Mouse (Mus musculus) limb, embryonic 14.5 days (tissue): Measurements from ENCODE around the gene Nacc1. TPM values are rescaled to one million over a fixed set of nuclear protein-coding genes. Genes with fewer than 3 reads are reported as not detected.
"Not testable (repeated sequence)": the region's sequence is repeated elsewhere in the genome, so short reads cannot be mapped to it uniquely, and the experiment has no call there.

ENCODE experiments used
- ATAC-seq: fragments of 200-750 bp; cut with Nextera tagmentation; 2 replicates; pipeline ENCODE4 v1.8.0; 2017; ENCODE audit warnings: low read depth, moderate number of reproducible peaks, moderate TSS enrichment; ENCODE audit not compliant: low FRiP score
- DNase-seq: peaks from one replicate; pipeline ENCODE4 v3.0.0-alpha.2; 2015; ENCODE audit warnings: low spot score
- H3K27ac ChIP-seq: fragments of 300-500 bp; sonication (generic); replicated peaks from 2 replicates; pipeline ENCODE4 v1.5.1; 2014; ENCODE audit warnings: low read depth, mild to moderate bottlenecking, low read length, moderate library complexity, mixed read lengths
- H3K27me3 ChIP-seq: fragments of 300-500 bp; sonication (generic); 2 replicates; pipeline ENCODE4 v1.6.1; 2014; ENCODE audit warnings: low read length, mixed read lengths; ENCODE audit not compliant: control insufficient read depth, insufficient read depth
- H3K36me3 ChIP-seq: fragments of 300-500 bp; sonication (generic); 2 replicates; pipeline ENCODE4 v1.6.1; 2014; ENCODE audit warnings: mild to moderate bottlenecking, low read length, moderate library complexity, mixed read lengths; ENCODE audit not compliant: control insufficient read depth, insufficient read depth
- H3K4me1 ChIP-seq: fragments of 300-500 bp; sonication (generic); 2 replicates; pipeline ENCODE4 v1.6.1; 2014; ENCODE audit warnings: antibody characterized with exemption, low read length, mixed read lengths; ENCODE audit not compliant: control insufficient read depth, insufficient read depth
- H3K4me2 ChIP-seq: fragments of 300-500 bp; sonication (generic); replicated peaks from 2 replicates; pipeline ENCODE4 v1.6.1; 2014; ENCODE audit warnings: low read depth, mild to moderate bottlenecking, low read length, moderate library complexity; ENCODE audit not compliant: severe bottlenecking
- H3K4me3 ChIP-seq: fragments of 300-500 bp; sonication (generic); replicated peaks from 2 replicates; pipeline ENCODE4 v1.5.1; 2014; ENCODE audit warnings: low read length
- H3K9ac ChIP-seq: fragments of 300-500 bp; sonication (generic); 2 replicates; pipeline ENCODE4 v1.6.1; 2014; ENCODE audit warnings: mild to moderate bottlenecking, low read depth, low read length, moderate library complexity; ENCODE audit not compliant: severe bottlenecking
- H3K9me3 ChIP-seq: fragments of 300-500 bp; sonication (generic); 2 replicates; pipeline ENCODE4 v1.6.1; 2016; ENCODE audit warnings: low read length; ENCODE audit not compliant: control insufficient read depth
- POLR2A ChIP-seq: fragments of 200-500 bp; IDR thresholded peaks from 2 replicates; pipeline ENCODE4 v1.8.0; 2012; ENCODE audit warnings: inconsistent platforms, mild to moderate bottlenecking, moderate library complexity, borderline replicate concordance; ENCODE audit not compliant: insufficient read depth, insufficient read length; ENCODE audit errors: extremely low read depth
- WGBS: fragments of 180-500 bp; shearing (Covaris S2); extraction: QIAGEN DNeasy Blood & Tissue Kit; methylation state at CpG from one replicate; pipeline ENCODE4 v1.1.7; 2014; 5-methylcytosine and 5-hydroxymethylcytosine counted together
- polyA plus RNA-seq, 2 experiments: library from polyadenylated mRNA; depleted of rRNA in 1 of 2; stranded (reverse) in 1 of 2; unstranded in 1 of 2; fragments of >200 nt; fragmentation: Nextera tagmentation in 1 of 2; extraction: Ambion mirVana in 1 of 2; gene quantifications; 2 replicates each; pipeline versions ENCODE4 v1.2.1 to v1.2.3; 2012 to 2014

The Nacc1 gene
- polyA plus RNA-seq, 2 experiments: 18.5 to 68.8 TPM

DNA sequence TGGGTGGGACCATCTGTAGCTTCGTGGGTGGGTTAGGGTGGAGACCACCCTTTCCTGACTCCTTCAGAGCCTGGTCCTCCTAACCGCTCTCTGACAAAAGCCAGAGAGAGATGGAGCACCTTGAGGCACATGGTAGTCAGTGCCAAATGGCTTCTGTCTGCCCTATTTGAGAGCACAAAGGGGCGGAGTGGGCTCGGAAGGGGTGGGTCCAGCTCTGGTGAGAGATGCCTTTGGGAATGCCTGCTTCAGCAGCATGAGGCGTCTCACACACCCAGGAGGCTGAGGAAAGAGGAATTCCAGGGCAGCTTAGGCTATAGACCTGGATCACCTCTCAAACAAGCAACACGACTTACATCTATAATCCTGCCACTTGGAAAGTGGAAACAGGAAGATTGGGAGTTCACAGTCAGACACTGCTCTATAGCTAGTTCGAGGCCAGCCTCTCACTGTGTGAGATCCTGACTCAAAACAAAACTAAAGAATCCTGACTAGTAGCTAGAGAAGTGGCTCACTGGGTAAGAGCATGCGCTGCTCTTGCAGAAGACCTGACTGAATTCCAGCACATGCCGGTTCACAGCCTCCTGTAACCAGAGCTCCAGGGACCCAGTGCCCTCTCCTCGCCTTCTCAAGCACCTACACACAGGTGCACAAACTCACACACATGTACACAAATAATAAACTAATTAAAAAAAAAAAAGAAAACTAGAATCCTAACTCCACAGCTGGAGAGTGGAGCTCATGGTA is 53.6 kb downstream of the Nacc1 start:
- Histone ChIP-seq H3K36me3 (no peaks in the 10 kb centered on the region), H3K27ac (no peak overlapping the region), H3K4me1 (peaks cover 25% of the 10 kb centered on the region), H3K9ac (no peak overlapping the region), H3K4me3 (no peak overlapping the region), H3K9me3 (no peaks in the 10 kb centered on the region), H3K27me3 (no peaks in the 10 kb centered on the region), H3K4me2 (no peak overlapping the region)
- no peak for ATAC-seq
- 42% methylated on average over 10 of the region's 10 CpGs for whole genome bisulfite sequencing
- TF ChIP-seq POLR2A: no peak
- no peak for DNase-seq

- ATAC-seq (no peak), DNase-seq (no peak)
- Histone ChIP-seq H3K27me3 (no peaks in the 10 kb centered on the region), H3K4me1 (peaks cover 20% of the 10 kb centered on the region), H3K36me3 (no peaks in the 10 kb centered on the region), H3K27ac (no peak overlapping the region), H3K4me3 (no peak overlapping the region), H3K9me3 (no peaks in the 10 kb centered on the region), H3K4me2 (no peak overlapping the region), H3K9ac (no peak overlapping the region)
- WGBS: 89% methylated on average over 4 of the region's 4 CpGs
- TF ChIP-seq POLR2A: no peak
Measured at GRCm38 (mm10) chr8:84631813-84632212, 55.8 kb downstream of the Nacc1 start.

DNA sequence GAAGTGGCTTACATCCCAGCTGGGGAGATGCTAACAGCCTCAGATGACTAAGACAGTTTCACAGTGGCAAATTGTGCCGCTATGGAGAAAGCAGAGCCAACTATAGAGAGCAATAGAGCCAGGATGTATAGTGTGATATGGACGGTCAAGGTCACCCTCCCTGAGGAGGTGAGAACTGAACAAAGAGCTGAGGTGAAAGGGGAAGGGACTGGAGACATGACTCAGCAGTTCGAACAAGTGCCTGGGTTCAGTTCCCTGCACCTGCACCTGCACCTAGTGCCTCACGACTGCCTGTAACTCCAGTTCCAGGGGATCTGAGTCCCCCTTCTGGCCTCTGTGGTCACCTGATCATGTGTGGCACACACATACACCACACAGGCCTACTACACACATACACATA is 57.5 kb downstream of the Nacc1 start:
- ATAC-seq (no peak), DNase-seq (no peak)
- Histone ChIP-seq H3K4me1 (peaks cover 6% of the 10 kb centered on the region), H3K27me3 (no peaks in the 10 kb centered on the region), H3K4me2 (no peak overlapping the region), H3K4me3 (no peak overlapping the region), H3K36me3 (no peaks in the 10 kb centered on the region), H3K9ac (no peak overlapping the region), H3K9me3 (no peaks in the 10 kb centered on the region), H3K27ac (no peak overlapping the region)
- WGBS: 81% methylated on average over 4 of the region's 4 CpGs
- TF ChIP-seq POLR2A: no peak

GRCm38 (mm10) chr8:84629586-84629985 is 58.1 kb downstream of the Nacc1 start:
- no peaks in the 10 kb centered on the region for H3K27me3 ChIP-seq
- H3K4me3 ChIP-seq: no peak overlapping the region
- no peak overlapping the region for H3K9ac ChIP-seq
- no peak for TF ChIP-seq POLR2A
- DNase-seq (no peak), ATAC-seq (no peak)
- no peak overlapping the region for H3K27ac ChIP-seq
- H3K9me3 ChIP-seq: no peaks in the 10 kb centered on the region
- H3K4me2 ChIP-seq: no peak overlapping the region
- H3K4me1 ChIP-seq: peaks cover under 1% of the 10 kb centered on the region; the same call in 1 of the 2 replicates
- no peaks in the 10 kb centered on the region for H3K36me3 ChIP-seq
- WGBS: 56% methylated on average over 11 of the region's 11 CpGs

DNA sequence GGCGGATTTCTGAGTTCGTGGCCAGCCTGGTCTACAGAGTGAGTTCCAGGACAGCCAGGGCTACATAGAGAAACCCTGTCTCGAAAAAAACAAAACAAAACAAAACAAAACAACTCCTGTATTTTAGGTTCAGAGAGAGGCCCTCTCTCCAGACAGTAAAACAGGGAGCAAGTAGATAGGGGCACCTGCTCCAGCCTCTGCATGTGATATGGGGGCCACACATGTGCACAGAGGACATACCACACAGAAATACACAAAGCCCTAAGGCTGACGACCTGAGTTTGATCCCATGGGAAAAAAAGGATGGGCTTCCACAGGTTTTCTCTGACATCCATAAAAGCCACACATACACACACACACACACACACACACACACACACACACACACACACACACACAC is 64.2 kb downstream of the Nacc1 start:
- H3K27me3 ChIP-seq, H3K9ac ChIP-seq, H3K27ac ChIP-seq, H3K36me3 ChIP-seq, DNase-seq, H3K9me3 ChIP-seq, H3K4me2 ChIP-seq, H3K4me3 ChIP-seq, ATAC-seq, H3K4me1 ChIP-seq: not testable (repeated sequence)
- WGBS: 73% methylated on average over 4 of the region's 4 CpGs
